Mouse (Mus musculus): Measurements from ENCODE around the gene Zc3h12b. TPM values are rescaled to one million over a fixed set of nuclear protein-coding genes. Genes with fewer than 3 reads are reported as not detected.

Gene Zc3h12b
- 3.0 and 4.3 TPM in 2 replicates for polyA plus RNA-seq (2014; fragmentation: Nextera tagmentation; extraction: Ambion mirVana)

DNA sequence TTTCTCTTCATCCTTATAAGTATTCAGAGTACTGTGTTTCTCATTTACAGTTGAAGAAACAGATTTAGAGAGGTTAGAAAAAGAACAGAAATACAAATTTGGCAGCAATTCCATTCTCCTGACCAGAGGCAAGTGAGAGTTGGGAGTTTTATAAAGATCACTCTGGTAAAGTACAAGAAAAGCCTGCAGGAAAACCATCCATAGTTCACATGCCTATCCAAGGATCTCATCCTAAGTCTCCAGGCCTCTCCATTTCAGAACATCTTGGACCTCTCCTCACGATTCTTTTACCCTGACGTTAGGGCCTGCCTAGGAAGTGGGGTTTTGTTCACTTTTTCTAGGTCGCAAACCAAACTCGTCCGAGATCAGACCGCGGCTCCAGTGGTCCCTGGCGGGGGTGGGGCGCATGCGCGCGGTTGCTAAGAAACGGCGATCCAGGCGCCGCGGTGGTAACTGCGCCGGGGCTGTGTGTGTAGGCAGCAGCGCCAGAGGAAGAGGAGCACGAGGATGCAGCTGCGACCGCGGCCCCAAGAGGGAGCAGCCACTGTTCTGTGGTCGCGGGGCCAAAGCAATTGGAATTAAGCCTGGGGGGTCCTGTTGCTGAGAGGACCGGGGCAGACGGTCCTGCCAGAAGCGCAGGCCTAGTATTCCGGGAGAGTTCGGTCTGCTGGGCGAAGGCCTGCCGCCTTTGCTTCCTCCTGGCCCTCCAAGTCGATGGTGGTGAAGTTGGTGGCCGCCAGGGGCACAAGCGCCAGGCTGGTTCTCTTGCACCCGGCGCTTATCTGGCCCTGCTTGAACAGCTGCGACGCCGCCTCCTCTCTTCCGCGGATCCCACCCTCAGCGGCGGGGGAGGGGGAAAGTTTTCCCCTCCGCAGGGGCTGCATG lies at the start of gene Zc3h12b:
Zc3h12b (plus strand) TSS at position 452 of the 885 bp plus-strand sequence.
- Histone ChIP-seq H3K9me3 (ENCODE audit: control insufficient read depth, low read length) (no peaks in the 10 kb centered on the region), H3K36me3 (ENCODE audit: control insufficient read depth, insufficient read depth, low read length) (no peaks in the 10 kb centered on the region), H3K9ac (ENCODE audit: low read length) (peak within 1 kb of the TSS; percentile 43), H3K27ac (ENCODE audit: low read depth) (peak within 1 kb of the TSS; percentile 59; the same call in 1 of the 2 replicates), H3K4me3 (ENCODE audit: low read depth, low read length) (peak within 1 kb of the TSS; percentile 45), H3K4me2 (ENCODE audit: low read length) (peak within 1 kb of the TSS; percentile 47), H3K27me3 (replicated peaks; ENCODE audit: control insufficient read depth, insufficient read depth, low read length) (no peaks in the 10 kb centered on the region), H3K4me1 (replicated peaks; ENCODE audit: control insufficient read depth, insufficient read depth, low read length) (no peaks in the 10 kb centered on the region)
- ATAC-seq (replicated peaks; ENCODE audit: low FRiP score, low TSS enrichment, low read depth): peak; percentile 96
- DNase-seq (ENCODE audit: low spot score): peak; percentile 81
- WGBS: 28% methylated on average over 36 of the region's 46 CpGs

DNA sequence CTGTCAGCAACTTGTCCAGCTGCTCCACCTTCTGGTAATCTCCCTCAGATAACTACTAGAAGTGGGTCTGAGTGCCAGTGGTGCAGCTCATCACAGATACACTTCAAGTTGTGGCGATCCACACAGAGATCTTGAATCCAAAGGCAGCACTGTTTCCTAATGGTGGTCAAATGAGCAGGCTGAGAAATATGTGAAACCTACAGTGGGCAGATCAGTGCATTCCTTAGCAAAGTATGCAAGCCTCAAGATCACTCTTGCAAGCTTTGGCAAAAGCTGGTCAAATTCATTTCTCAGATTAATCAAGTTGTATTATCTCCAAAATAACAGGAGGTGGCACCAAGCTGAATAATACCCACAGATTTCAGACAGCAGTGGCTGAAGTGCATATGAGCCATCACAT lies 29.3 kb upstream of the Zc3h12b start:
- DNase-seq (ENCODE audit: low spot score) (no peak), ATAC-seq (replicated peaks; ENCODE audit: low FRiP score, low TSS enrichment, low read depth) (no peak)
- Histone ChIP-seq H3K9me3 (ENCODE audit: control insufficient read depth, low read length) (no peaks in the 10 kb centered on the region), H3K4me3 (ENCODE audit: low read depth, low read length) (no peak overlapping the region), H3K27me3 (replicated peaks; ENCODE audit: control insufficient read depth, insufficient read depth, low read length) (no peaks in the 10 kb centered on the region), H3K4me2 (ENCODE audit: low read length) (no peak overlapping the region), H3K9ac (ENCODE audit: low read length) (no peak overlapping the region), H3K4me1 (replicated peaks; ENCODE audit: control insufficient read depth, insufficient read depth, low read length) (no peaks in the 10 kb centered on the region), H3K27ac (ENCODE audit: low read depth) (no peak overlapping the region), H3K36me3 (ENCODE audit: control insufficient read depth, insufficient read depth, low read length) (no peaks in the 10 kb centered on the region)
- WGBS: 67% methylated on average over 1 of the region's 1 CpGs

DNA sequence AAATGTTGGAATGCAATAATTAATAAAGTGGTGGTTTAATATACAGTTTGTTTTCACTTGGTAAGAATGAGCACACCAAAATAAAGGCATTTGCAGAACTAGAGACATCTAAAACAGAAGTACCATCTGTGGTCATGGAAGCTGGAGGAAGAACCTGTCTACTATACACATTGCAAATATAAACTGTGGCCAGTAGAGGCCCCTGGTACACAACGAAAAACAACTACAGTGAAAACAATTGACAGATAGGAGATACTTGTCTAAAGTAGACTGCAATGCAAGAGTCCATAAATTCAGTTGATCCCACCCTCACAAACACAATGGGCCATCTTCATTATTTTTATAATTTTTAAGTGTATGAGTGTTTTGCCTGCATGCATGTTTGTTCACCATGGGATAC lies 24.4 kb upstream of the Zc3h12b start:
- Histone ChIP-seq H3K4me1 (replicated peaks; ENCODE audit: control insufficient read depth, insufficient read depth, low read length) (no peaks in the 10 kb centered on the region), H3K36me3 (ENCODE audit: control insufficient read depth, insufficient read depth, low read length) (no peaks in the 10 kb centered on the region), H3K4me3 (ENCODE audit: low read depth, low read length) (no peak overlapping the region), H3K27me3 (replicated peaks; ENCODE audit: control insufficient read depth, insufficient read depth, low read length) (no peaks in the 10 kb centered on the region), H3K4me2 (ENCODE audit: low read length) (no peak overlapping the region), H3K9me3 (ENCODE audit: control insufficient read depth, low read length) (no peaks in the 10 kb centered on the region), H3K9ac (ENCODE audit: low read length) (no peak overlapping the region), H3K27ac (ENCODE audit: low read depth) (no peak overlapping the region)
- WGBS: 74% methylated on average over 1 of the region's 1 CpGs
- ATAC-seq (replicated peaks; ENCODE audit: low FRiP score, low TSS enrichment, low read depth): no peak
- DNase-seq (ENCODE audit: low spot score): no peak

DNA sequence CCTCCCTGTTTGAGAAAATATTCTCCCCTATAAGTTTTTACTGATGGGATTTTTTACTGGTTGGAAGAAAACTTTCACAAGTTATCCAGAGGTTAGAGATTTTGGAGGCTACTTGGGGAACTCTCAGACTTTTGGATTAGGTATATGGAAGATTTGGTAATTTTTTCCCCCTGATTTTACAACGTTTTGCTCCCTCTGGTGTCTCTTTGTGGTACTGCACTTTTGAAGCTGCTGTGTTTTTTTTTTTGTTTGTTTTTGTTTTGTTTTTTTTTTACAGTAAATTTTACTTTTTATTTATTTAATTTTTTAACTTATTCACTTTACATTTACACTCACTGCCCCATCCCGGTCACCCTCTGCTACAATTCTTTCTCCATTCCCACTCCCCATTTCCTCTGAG lies 26.8 kb downstream of the Zc3h12b start:
- H3K9ac ChIP-seq (ENCODE audit: low read length): no peak overlapping the region
- H3K36me3 ChIP-seq (ENCODE audit: control insufficient read depth, insufficient read depth, low read length): no peaks in the 10 kb centered on the region
- no peak overlapping the region for H3K27ac ChIP-seq (ENCODE audit: low read depth)
- ATAC-seq (replicated peaks; ENCODE audit: low FRiP score, low TSS enrichment, low read depth) (no peak), DNase-seq (ENCODE audit: low spot score) (no peak)
- H3K9me3 ChIP-seq (ENCODE audit: control insufficient read depth, low read length): no peaks in the 10 kb centered on the region
- H3K4me1 ChIP-seq (replicated peaks; ENCODE audit: control insufficient read depth, insufficient read depth, low read length): no peaks in the 10 kb centered on the region
- WGBS: 38% methylated on average over 2 of the region's 2 CpGs
- no peak overlapping the region for H3K4me3 ChIP-seq (ENCODE audit: low read depth, low read length)
- H3K27me3 ChIP-seq (replicated peaks; ENCODE audit: control insufficient read depth, insufficient read depth, low read length): no peaks in the 10 kb centered on the region
- no peak overlapping the region for H3K4me2 ChIP-seq (ENCODE audit: low read length)

DNA sequence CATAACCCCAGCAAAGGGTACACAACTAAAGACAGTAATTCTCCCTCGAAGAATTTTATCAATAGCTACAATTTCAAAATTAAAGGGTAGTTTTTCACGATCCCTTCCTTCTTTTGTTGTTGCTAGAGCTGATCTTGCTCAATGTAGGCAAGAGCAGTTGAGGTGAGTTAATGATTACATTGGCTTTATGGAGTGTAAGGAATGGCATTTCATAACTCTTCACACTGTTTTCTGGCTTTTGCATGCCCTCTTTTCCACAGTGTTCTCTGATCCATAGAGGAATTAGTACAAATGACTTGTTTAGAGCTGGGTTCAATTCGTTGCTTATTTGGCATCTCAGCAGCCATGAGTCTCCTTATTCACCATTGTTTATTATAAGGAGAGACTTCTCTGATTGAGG lies 84.4 kb downstream of the Zc3h12b start:
- H3K9ac ChIP-seq (ENCODE audit: low read length): no peak overlapping the region
- H3K36me3 ChIP-seq (ENCODE audit: control insufficient read depth, insufficient read depth, low read length): no peaks in the 10 kb centered on the region
- DNase-seq (ENCODE audit: low spot score) (no peak), ATAC-seq (replicated peaks; ENCODE audit: low FRiP score, low TSS enrichment, low read depth) (no peak)
- H3K27me3 ChIP-seq (replicated peaks; ENCODE audit: control insufficient read depth, insufficient read depth, low read length): no peaks in the 10 kb centered on the region
- 71% methylated on average over 3 of the region's 3 CpGs for WGBS
- H3K4me2 ChIP-seq (ENCODE audit: low read length): no peak overlapping the region
- no peaks in the 10 kb centered on the region for H3K9me3 ChIP-seq (ENCODE audit: control insufficient read depth, low read length)
- no peaks in the 10 kb centered on the region for H3K4me1 ChIP-seq (replicated peaks; ENCODE audit: control insufficient read depth, insufficient read depth, low read length)
- no peak overlapping the region for H3K27ac ChIP-seq (ENCODE audit: low read depth)
- no peak overlapping the region for H3K4me3 ChIP-seq (ENCODE audit: low read depth, low read length)

DNA sequence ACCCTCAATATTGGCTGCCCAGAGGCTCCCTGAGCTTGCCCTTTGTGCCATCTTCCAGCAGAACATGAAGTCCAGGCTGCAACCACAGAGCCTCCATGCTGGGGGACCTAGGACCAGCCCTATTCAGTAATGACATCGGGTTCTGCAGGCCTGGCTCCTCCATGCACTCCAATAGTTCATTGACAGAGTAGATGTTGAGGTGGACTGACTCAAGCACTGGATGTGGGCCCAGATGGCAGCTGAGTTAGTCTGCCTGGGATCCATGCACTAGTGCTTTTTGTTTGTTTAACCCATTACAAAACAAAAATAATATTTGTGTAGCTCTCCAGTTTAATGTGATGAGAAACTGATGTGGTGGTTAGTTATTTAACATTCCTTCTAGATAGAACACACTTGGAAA lies 90.3 kb downstream of the Zc3h12b start:
- H3K4me3 ChIP-seq (ENCODE audit: low read depth, low read length): no peak overlapping the region

DNA sequence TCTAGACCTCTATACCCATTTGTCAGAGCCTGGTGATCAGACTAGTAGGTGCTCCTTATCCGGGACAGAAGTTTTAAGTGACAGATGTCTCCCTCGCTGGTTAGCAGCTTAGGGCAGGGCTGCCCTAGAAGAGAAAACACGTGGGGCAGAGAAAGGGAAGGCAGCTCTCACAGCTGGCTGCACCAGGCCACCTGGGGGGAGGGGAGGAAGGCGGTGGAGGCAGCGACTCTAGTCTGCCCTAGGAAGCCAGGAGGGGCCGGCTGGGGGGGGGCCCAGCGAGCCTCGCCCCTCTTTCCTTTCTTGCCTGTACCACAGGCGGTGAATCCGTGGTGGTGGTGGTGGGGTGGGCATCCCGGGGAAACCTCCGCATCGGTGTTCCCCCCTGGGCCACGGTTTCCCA lies 141.3 kb downstream of the Zc3h12b start:
- Histone ChIP-seq H3K36me3 (ENCODE audit: control insufficient read depth, insufficient read depth, low read length) (no peaks in the 10 kb centered on the region), H3K9me3 (ENCODE audit: control insufficient read depth, low read length) (no peaks in the 10 kb centered on the region), H3K4me2 (ENCODE audit: low read length) (no peak overlapping the region), H3K9ac (ENCODE audit: low read length) (no peak overlapping the region), H3K27me3 (replicated peaks; ENCODE audit: control insufficient read depth, insufficient read depth, low read length) (no peaks in the 10 kb centered on the region), H3K27ac (ENCODE audit: low read depth) (no peak overlapping the region), H3K4me3 (ENCODE audit: low read depth, low read length) (no peak overlapping the region), H3K4me1 (replicated peaks; ENCODE audit: control insufficient read depth, insufficient read depth, low read length) (no peaks in the 10 kb centered on the region)
- 69% methylated on average over 13 of the region's 14 CpGs for WGBS
- DNase-seq (ENCODE audit: low spot score): no peak
- no peak for ATAC-seq (replicated peaks; ENCODE audit: low FRiP score, low TSS enrichment, low read depth)

More for the DNA sequence above, 90.3 kb downstream of the Zc3h12b start:
- Histone ChIP-seq H3K36me3 (ENCODE audit: control insufficient read depth, insufficient read depth, low read length) (no peaks in the 10 kb centered on the region), H3K9me3 (ENCODE audit: control insufficient read depth, low read length) (no peaks in the 10 kb centered on the region), H3K4me2 (ENCODE audit: low read length) (no peak overlapping the region), H3K4me1 (replicated peaks; ENCODE audit: control insufficient read depth, insufficient read depth, low read length) (no peaks in the 10 kb centered on the region), H3K27ac (ENCODE audit: low read depth) (no peak overlapping the region), H3K9ac (ENCODE audit: low read length) (no peak overlapping the region), H3K27me3 (replicated peaks; ENCODE audit: control insufficient read depth, insufficient read depth, low read length) (no peaks in the 10 kb centered on the region)
- no peak for DNase-seq (ENCODE audit: low spot score)
- WGBS: 77% methylated on average over 1 of the region's 1 CpGs
- no peak for ATAC-seq (replicated peaks; ENCODE audit: low FRiP score, low TSS enrichment, low read depth)

DNA sequence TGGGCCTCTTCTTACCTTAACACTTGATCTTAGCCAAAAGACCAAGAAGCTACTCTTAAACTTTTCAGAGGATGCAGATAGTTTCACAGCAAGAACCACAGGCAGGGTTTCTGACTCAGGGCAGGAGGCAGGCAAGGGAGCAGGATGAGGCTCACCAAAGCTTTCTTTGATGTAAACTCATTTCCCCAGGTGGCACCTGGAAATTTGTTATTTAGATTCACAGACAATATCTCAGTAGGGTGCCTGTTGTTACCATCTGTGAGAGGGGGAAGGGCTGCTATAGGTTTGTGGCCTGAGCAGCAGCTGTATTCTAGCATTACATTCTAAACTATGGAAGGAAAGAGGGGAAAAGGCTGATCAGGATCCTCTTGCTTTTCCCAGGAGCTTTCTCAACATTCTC lies 169.6 kb downstream of the Zc3h12b start:
- H3K36me3 ChIP-seq (ENCODE audit: control insufficient read depth, insufficient read depth, low read length): no peaks in the 10 kb centered on the region
- no peak overlapping the region for H3K27ac ChIP-seq (ENCODE audit: low read depth)
- no peaks in the 10 kb centered on the region for H3K9me3 ChIP-seq (ENCODE audit: control insufficient read depth, low read length)
- H3K4me2 ChIP-seq (ENCODE audit: low read length): no peak overlapping the region
- no peaks in the 10 kb centered on the region for H3K27me3 ChIP-seq (replicated peaks; ENCODE audit: control insufficient read depth, insufficient read depth, low read length)
- H3K4me3 ChIP-seq (ENCODE audit: low read depth, low read length): no peak overlapping the region
- H3K4me1 ChIP-seq (replicated peaks; ENCODE audit: control insufficient read depth, insufficient read depth, low read length): no peaks in the 10 kb centered on the region
- DNase-seq (ENCODE audit: low spot score): no peak
- H3K9ac ChIP-seq (ENCODE audit: low read length): no peak overlapping the region
- ATAC-seq (replicated peaks; ENCODE audit: low FRiP score, low TSS enrichment, low read depth): no peak

DNA sequence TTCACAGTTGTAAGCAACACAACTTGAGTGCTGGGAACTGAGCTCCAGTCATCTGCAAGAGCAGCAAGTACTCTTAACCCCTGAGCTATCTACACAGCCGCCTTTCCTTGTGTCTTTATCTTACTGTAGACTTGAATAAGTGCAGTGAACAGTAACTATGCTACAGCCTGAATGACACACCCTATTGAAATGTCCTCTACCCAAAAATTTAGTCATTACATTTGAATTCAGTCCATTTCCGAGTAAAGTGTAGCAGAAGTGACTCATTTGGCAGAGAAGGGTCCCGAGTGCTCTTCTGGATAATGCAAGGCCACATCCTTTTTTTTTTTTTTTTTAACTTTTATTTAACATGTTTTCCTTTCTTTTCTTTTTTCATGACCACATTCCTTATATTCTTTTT lies 191.2 kb downstream of the Zc3h12b start:
- Histone ChIP-seq H3K4me1 (replicated peaks; ENCODE audit: control insufficient read depth, insufficient read depth, low read length) (no peaks in the 10 kb centered on the region), H3K36me3 (ENCODE audit: control insufficient read depth, insufficient read depth, low read length) (no peaks in the 10 kb centered on the region), H3K27me3 (replicated peaks; ENCODE audit: control insufficient read depth, insufficient read depth, low read length) (no peaks in the 10 kb centered on the region), H3K4me2 (ENCODE audit: low read length) (no peak overlapping the region), H3K9ac (ENCODE audit: low read length) (no peak overlapping the region), H3K4me3 (ENCODE audit: low read depth, low read length) (no peak overlapping the region), H3K9me3 (ENCODE audit: control insufficient read depth, low read length) (no peaks in the 10 kb centered on the region), H3K27ac (ENCODE audit: low read depth) (no peak overlapping the region)
- WGBS: 87% methylated on average over 3 of the region's 3 CpGs
- DNase-seq (ENCODE audit: low spot score): no peak
- no peak for ATAC-seq (replicated peaks; ENCODE audit: low FRiP score, low TSS enrichment, low read depth)
